Mouse (Mus musculus): ENCODE results near the gene Btg2. TPM values are rescaled to one million over a fixed set of nuclear protein-coding genes. Genes with fewer than 3 reads are reported as not detected.

Gene Btg2
- total RNA-seq, 2 experiments from 2014 or later: 38.7 to 39.1 TPM

DNA sequence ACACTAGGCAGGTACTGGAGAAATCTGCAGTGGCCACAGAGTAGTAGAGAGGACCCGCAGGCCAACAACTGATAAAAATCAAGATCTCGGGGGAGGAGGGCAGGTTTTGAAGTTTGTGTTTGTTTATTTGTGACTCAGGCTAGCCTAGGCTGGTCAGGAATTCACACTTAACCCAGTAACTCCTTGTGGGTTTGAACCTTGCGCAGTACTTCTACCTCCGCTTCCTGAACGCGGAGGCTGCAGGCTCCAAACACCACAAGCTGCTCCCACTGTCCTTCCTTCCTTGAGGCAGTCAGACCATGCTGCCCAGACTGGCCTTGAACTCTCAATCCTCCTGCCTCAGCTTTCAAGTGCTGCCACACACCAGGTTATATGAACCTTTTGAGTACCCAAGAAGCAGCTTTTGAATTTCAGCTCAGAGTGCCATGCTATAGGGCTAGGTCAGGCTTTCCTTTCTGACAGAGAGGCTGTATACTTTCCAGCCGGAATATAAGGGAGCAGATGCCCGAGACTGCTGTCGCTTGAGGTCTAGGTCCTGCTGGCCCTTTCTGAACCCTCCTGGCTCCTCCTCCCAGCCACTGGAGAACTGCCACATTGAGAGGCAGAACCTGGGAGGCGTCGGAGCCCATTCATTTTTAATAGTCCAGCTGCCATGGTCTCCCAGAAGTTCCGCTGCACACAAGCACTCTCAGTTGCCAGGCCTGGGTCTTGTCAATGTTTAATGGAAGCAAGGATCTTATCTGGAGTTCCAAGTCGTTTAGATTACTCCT, 19.2 kb upstream of the Btg2 start:
- peak; percentile 58 to 74 for DNase-seq

DNA sequence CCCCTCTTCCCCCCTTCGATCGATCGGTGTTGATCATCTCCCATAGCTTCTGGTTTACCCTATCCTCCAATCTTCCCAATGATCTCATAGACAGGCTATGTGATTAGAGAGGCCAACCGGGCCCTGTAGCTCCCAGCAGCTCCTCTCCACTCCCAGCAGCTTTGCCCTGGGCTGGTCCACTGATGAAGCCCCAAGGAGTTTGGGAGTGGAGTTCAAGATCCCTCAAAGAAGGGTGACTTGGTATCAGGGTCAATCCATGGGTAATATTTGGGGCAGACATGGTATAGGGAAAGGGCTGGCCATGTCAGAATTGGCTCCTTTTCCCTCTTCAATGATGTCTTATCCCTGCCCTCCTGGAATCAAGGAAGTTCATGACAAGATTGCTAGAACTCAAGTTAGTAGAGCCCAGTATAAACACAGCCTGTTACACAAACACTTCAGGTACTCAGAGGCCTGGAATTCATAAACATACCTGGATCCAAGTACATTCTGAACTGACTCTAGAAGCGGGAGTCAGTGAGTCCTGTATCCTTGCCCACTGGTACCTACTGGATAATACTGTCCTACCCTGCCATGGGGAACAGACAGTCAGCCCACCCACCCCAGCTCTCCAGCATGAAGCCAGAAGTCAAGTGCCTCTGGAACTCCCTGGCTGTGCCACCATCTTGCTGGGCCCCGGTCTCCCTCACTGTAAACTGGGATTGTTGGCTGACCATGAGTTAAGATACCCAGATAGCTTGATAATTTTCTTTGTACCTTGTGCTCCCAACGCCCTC, 18.3 kb upstream of the Btg2 start:
- DNase-seq: no peak

- DNase-seq: no peak
Measured at GRCm38 (mm10) chr1:134096264-134096934, 17.5 kb upstream of the Btg2 start.

DNA sequence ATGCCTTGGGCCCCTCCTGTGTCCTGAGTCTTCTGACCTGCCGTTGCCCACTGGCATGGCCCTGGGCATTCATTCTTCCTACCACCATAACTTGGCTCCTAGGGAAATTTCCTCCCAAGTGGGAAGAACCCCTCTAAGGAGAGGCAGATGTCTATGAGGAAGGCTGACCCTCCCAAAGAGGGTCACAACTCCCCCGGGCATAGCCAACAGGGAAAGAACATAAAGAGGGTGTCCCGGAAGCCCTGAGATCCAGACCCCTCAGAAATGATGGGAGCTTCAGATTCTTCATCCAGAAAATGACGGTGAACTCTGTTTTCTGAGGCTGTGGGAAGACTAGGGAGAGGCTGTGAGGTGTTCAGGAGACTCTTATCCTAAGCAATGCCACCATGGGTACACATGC, 16.8 kb upstream of the Btg2 start:
- no peak for DNase-seq

DNA sequence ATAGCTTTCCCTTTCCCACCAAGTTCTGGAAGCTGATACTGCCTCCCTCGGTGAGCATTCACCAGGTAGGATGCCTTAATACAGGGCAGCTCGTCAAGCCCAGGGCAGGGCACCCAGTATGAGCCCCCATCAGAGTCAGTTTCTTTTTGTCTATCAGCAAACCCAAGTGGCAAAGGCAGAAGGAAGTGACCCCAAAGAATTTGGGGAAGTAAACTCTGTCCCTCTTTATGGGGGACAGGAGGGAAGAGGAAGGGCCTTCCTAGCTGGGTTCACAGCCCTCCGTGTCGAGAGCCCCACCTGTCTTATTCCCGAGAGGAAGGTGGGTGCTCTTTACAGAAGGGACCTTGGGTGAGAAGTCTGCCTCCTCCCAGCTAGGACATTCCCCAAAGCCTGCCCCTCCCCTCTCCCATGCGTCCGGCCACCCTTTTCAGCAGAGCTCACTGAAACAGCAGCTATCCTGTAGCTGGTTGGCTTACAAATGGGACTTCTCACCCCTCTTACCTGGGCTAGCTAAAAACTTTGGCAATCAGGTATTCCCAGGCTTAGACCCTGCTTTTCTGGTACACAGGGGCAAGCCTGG, 16.2 kb upstream of the Btg2 start:
- DNase-seq: no peak

DNA sequence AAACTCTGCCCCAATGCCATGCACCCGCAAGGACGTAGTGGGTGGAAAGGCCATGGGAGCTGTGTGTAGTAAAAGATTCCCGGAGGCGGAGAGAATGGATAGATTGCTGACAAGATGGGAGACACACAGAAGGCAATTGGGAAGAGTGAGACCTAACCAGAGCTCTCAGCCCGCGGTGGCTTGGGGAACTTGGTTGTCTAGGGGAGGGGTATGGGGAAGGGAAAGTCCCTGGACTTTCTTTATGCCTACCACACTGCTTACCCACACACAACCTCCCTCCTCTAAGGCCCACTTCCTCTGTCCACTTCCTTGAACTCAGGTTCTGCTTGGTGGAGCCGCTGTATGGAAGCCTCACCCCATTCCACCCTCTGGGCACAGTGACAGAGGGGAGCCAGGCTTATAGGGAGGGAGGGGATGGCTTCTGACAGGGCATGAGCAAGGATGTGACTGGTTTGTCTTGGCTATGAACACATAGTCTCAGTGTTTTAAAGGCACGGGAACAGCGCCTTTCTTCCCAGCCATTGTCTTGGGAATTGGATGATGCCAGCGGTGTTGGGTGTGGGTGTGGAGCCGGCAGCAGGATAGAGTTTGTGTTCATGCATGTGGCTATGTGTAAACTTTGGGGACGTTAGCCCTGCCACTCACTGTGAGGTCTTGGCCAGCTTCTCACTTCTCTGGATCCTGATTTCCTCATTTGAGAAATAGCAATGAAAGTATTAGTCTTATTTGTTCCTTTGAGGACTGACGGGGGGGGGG, 15.0 kb upstream of the Btg2 start:
- peak in 1 of 2 experiments; percentile 24 for DNase-seq

GRCm38 (mm10) chr1:134092852-134093770, 14.2 kb upstream of the Btg2 start:
- DNase-seq: peak; percentile 96 to 98

DNA sequence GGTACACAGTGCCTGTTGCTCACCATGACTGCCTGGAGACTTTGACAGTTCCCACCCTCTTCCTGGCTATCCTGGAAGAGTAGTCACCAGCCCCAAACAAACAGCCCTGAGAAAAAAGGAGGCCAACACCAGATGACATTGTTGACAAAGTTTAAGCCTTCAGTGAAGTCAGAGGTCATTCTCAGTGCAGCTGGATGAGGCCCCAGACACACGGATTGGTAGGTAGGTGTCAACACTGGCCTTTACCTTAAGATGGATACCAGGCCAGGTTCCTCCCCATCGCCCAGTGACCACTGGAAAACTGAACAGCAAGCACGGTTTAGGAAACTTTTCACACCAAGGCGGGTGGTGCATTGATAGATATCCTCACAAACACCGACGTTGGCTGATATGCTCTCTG, 13.4 kb upstream of the Btg2 start:
- no peak for DNase-seq

- DNase-seq: peak in 1 of 2 experiments; percentile 33
Measured at GRCm38 (mm10) chr1:134091851-134092250, 12.9 kb upstream of the Btg2 start.

GRCm38 (mm10) chr1:134089074-134089473, 10.2 kb upstream of the Btg2 start:
- DNase-seq: no peak

DNA sequence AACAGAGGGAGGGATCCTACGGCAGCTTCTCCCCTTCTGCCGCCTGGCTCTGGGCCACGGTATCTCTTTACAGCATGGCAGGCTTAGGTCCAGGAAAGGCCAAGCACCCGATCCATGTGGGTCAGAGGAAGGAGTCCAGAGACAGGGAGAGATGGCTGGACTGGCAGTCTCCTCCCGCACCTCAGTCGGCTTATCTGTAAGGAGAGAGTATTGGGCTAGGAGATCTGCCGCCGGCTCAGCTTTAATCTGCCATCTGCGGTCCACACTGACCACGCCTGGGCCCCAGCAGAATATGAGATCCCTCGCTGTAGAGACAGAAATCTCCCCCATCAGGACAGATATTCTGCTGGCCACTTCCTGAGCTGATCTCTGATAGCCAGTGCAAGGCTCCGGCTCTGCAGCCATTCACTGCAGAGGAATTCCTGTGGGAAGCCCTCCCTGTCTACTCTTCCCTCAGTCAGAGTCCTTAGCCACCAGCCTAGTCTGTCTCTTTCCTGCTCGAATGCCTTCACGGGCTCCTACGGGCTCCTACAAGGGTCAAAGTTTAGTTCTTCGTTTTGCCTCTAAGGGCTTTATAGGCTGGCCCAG, 8.0 kb upstream of the Btg2 start:
- peak in 1 of 2 experiments; percentile 28 for DNase-seq

GRCm38 (mm10) chr1:134086017-134086416, 7.1 kb upstream of the Btg2 start:
- no peak for DNase-seq

DNA sequence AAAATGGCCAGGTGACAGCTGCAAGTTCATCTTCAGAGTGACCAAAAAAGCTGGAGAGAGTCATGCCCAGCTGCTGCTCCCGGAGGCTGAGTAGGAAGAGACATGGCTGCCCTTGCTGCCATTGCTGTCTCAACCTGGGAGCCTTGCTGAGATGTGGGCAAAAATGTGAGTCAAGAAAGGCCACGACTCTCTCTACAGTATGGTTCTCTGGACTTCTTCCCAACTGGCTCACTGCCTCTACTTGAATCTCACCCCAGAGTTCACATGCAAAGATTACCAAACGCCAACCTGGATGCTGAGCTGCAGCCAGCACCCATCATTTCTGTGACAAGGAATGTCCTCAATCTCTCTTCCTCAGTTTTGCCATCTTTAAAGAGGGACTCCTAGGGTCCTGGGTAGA, 5.2 kb upstream of the Btg2 start:
- no peak for DNase-seq

DNA sequence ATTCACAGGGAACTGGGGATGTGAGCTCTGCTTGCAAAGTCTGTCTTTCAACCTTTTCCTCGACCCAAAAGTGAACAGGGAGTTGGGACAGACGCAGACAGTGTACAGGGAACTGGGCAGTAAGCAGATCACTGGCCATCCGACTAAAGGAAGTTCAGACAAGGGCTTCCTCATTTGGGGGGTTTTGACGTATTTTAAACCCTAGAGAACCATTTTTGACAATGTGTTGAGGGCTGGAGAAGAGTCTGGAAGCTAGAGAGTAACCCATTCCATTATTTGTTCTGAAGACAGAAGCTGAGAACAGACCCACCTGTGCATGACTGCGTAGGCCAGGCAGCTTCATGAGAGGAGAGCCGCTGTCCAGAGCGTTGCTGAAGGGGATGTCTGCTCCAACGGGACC, 4.8 kb upstream of the Btg2 start:
- DNase-seq: no peak

GRCm38 (mm10) chr1:134082987-134083516, 4.1 kb upstream of the Btg2 start:
- peak; percentile 76 to 82 for DNase-seq

DNA sequence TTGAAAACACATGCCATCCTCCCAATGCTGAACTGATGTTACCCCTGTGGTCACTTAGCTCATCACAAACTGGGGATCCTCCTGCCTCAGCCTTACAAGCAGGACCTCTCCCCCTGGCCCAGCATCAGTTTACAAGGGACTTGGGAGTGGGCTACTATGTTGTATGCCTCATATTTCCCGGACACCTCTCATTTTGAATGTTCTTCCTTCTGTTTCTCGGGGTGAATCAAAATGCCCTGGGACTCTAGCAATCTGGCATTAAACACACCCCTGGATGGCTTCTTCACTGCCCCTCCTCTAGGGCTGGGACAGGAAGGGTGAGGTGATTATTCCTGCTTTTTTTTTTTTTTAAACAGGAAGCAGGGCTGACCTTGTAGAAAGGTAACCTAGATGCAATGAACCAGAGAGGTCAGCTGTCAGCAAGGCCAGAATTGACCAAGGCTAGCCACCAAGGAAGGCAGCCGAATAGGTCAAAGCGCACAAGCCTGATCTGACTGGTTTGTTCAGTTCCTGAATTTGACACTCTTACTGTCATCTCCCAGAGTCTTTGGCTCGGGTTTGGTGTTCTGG, 2.0 kb upstream of the Btg2 start:
- DNase-seq: peak in 1 of 2 experiments; percentile 17

GRCm38 (mm10) chr1:134080406-134080805, 1.5 kb upstream of the Btg2 start:
- DNase-seq: no peak

GRCm38 (mm10) chr1:134079477-134080163, 700 bp upstream of the Btg2 start:
- peak; percentile 56 to 64 for DNase-seq

All from adrenal gland, postnatal 36 days (tissue).